10 mouse cellular contexts compared by ENCODE assay signal in genomic region chr12:86024426-86024825, GRCm38 (mm10). TPM values are rescaled to one million over a fixed set of nuclear protein-coding genes. Genes with fewer than 3 reads are reported as not detected.
A peak's percentile ranks its signal among the peaks of the same experiment; 100 is the strongest.
DNase-seq lines count a peak whose midpoint lies in the region; ATAC-seq and TF ChIP-seq lines count a peak whose summit lies in the region.
"Had no signal": no experiment of that assay in that cellular context is flagged by ENCODE, and none has a peak within 500 bp of the region (broad histone marks: within the 10 kb centered on the region; RNA-seq: fewer than 3 reads in every experiment).

No protein-coding gene starts in this region.

- no peak overlapping the region for H3K9ac ChIP-seq in lung, postnatal 0 days (replicated peaks; ENCODE audit: low read depth)
- H3K9ac ChIP-seq in forebrain, embryonic 16.5 days (replicated peaks; ENCODE audit: low read depth, low read length) = no peak overlapping the region
- H3K9ac ChIP-seq: embryonic facial prominence, embryonic 12.5 days; liver, embryonic 13.5 days had no signal

- TF ChIP-seq EP300 in lung, postnatal 0 days (IDR thresholded peaks at IDR 0.05) = no peak

- intact Hi-C loops in heart, postnatal 14 days (cut with DNase I) = loop anchor here (1.0 kb wide), 1 partner anchor 55 kb away; the partner anchor contains the start of gene Tgfb3

- no peak overlapping the region for H3K4me3 ChIP-seq in lung, postnatal 0 days (ENCODE audit: low read depth, low read length)
- H3K4me3 ChIP-seq in forebrain, embryonic 16.5 days (replicated peaks; ENCODE audit: low read length) = no peak overlapping the region
- H3K4me3 ChIP-seq: embryonic facial prominence, embryonic 12.5 days; liver, embryonic 13.5 days had no signal

- H3K9me3 ChIP-seq in lung, postnatal 0 days (ENCODE audit: low read length) = no peaks in the 10 kb centered on the region
- no peaks in the 10 kb centered on the region for H3K9me3 ChIP-seq in forebrain, embryonic 16.5 days (ENCODE audit: control insufficient read depth, low read length)
- H3K9me3 ChIP-seq: embryonic facial prominence, embryonic 12.5 days; liver, embryonic 13.5 days had no signal

- peak; percentile 44 to 67 for DNase-seq in heart, postnatal 14 days
- DNase-seq in heart, adult 8-10 months (ENCODE audit: low spot score) = no peak
- DNase-seq in testis, postnatal 10 days (ENCODE audit: low spot score) = peak; percentile 70
- DNase-seq in testis, postnatal 14 days (ENCODE audit: low spot score) = no peak
- peak; percentile 35 for DNase-seq in cerebellum, adult 9-11 months
- DNase-seq in lung, postnatal 0 days (ENCODE audit: low spot score) = peak; percentile 70
- DNase-seq in Muller cell, postnatal 12 days (ENCODE audit: inconsistent ontology term) = no peak
- DNase-seq: liver, embryonic 13.5 days had no signal

- WGBS in lung, postnatal 0 days = 54% methylated on average over 4 of the region's 4 CpGs
- WGBS in forebrain, embryonic 16.5 days = 43% methylated on average over 4 of the region's 4 CpGs

- TF ChIP-seq CTCF in lung, postnatal 0 days (IDR thresholded peaks at IDR 0.05) = peak; percentile 80

- no peak overlapping the region for H3K4me2 ChIP-seq in lung, postnatal 0 days (replicated peaks; ENCODE audit: low read depth, low read length)
- H3K4me2 ChIP-seq in forebrain, embryonic 16.5 days (ENCODE audit: low read length) = no peak overlapping the region
- H3K4me2 ChIP-seq: embryonic facial prominence, embryonic 12.5 days; liver, embryonic 13.5 days had no signal

- peak overlapping the region; percentile 32; the same call in 1 of the 2 replicates for H3K27ac ChIP-seq in lung, postnatal 0 days (ENCODE audit: low read length)
- H3K27ac ChIP-seq in forebrain, embryonic 16.5 days (ENCODE audit: low read length) = no peak overlapping the region
- H3K27ac ChIP-seq: liver, embryonic 13.5 days had no signal

- no peaks in the 10 kb centered on the region for H3K36me3 ChIP-seq in lung, postnatal 0 days (ENCODE audit: insufficient read depth, low read length)
- no peaks in the 10 kb centered on the region for H3K36me3 ChIP-seq in forebrain, embryonic 16.5 days (ENCODE audit: control insufficient read depth, insufficient read depth)
- H3K36me3 ChIP-seq: embryonic facial prominence, embryonic 12.5 days; liver, embryonic 13.5 days had no signal

- H3K27me3 ChIP-seq in lung, postnatal 0 days (replicated peaks; ENCODE audit: insufficient read depth, low read length) = no peaks in the 10 kb centered on the region
- H3K27me3 ChIP-seq in forebrain, embryonic 16.5 days (replicated peaks; ENCODE audit: control insufficient read depth, insufficient read depth, low read length) = no peaks in the 10 kb centered on the region
- H3K27me3 ChIP-seq: embryonic facial prominence, embryonic 12.5 days; liver, embryonic 13.5 days had no signal

- 0 out of 2 replicates have a peak, but pooled peaks cover 3% of the 10 kb centered on the region for H3K4me1 ChIP-seq in lung, postnatal 0 days (ENCODE audit: insufficient read depth, low read depth, low read length)
- no peaks in the 10 kb centered on the region; the same call in 1 of the 2 replicates for H3K4me1 ChIP-seq in forebrain, embryonic 16.5 days (replicated peaks; ENCODE audit: control insufficient read depth, insufficient read depth, low read length)

- ATAC-seq in lung, postnatal 0 days = 0 out of 2 replicates have a peak, but pooled peaks have one; percentile 23
- ATAC-seq in forebrain, embryonic 16.5 days = no peak

RNA-seq across cellular contexts. Expression of gene Tgfb3, which starts 54.4 kb away (rescaled TPM):
- 10 to 100 TPM; 15.0 to 16.2 TPM for total RNA-seq in heart, postnatal 14 days (2021)
- total RNA-seq in heart, adult 8-10 months (2022) = 10 to 100 TPM; 13.5 to 15.5 (median 14.3) TPM
- polyA plus RNA-seq in lung, postnatal 0 days (2015; fragmentation: Nextera tagmentation; extraction: Ambion mirVana) = 20.6 and 23.5 TPM in 2 replicates
- 7.2 and 9.1 TPM in 2 replicates for polyA plus RNA-seq in forebrain, embryonic 16.5 days (2015; fragmentation: Nextera tagmentation; extraction: Ambion mirVana)

RNA-seq across cellular contexts. Expression of gene Ift43, which starts 57.9 kb away (rescaled TPM):
- 10 to 100 TPM; 24.4 to 26.6 TPM for total RNA-seq in heart, postnatal 14 days (2021)
- 10 to 100 TPM; 24.9 to 32.3 (median 27.7) TPM for total RNA-seq in heart, adult 8-10 months (2022)
- polyA plus RNA-seq in lung, postnatal 0 days (2015; fragmentation: Nextera tagmentation; extraction: Ambion mirVana) = 127 and 141 TPM in 2 replicates
- 59.9 and 67.0 TPM in 2 replicates for polyA plus RNA-seq in forebrain, embryonic 16.5 days (2015; fragmentation: Nextera tagmentation; extraction: Ambion mirVana)

Comparison
In these comparisons a context has a peak if more than half of its experiments do, and no peak if none do; other contexts are left out.
1. DNase-seq: peak in heart, postnatal 14 days (2 of 2), testis, postnatal 10 days (single experiment), cerebellum, adult 9-11 months (single experiment) and lung, postnatal 0 days (single experiment); none in heart, adult 8-10 months (single experiment), testis, postnatal 14 days (single experiment) and Muller cell, postnatal 12 days (single experiment).